Mouse (Mus musculus) adipose tissue, adult 10 weeks (tissue): ENCODE results near the gene Tes3-ps. TPM values are rescaled to one million over a fixed set of nuclear protein-coding genes. Genes with fewer than 3 reads are reported as not detected.

Experiments used
- polyA plus RNA-seq: library from polyadenylated mRNA; stranded (reverse); fragments of 350-450 nt; fragmentation: Illumina TruSeq; extraction: RNeasy Lipid Tissue Mini Kit (QIAGEN cat#74804); gene quantifications from one replicate; pipeline ENCODE4 v1.2.3, GENCODE M21; 2014; ENCODE audit warnings: low read depth, low replicate concordance

Tes3-ps gene
- polyA plus RNA-seq = 0.12 TPM

DNA sequence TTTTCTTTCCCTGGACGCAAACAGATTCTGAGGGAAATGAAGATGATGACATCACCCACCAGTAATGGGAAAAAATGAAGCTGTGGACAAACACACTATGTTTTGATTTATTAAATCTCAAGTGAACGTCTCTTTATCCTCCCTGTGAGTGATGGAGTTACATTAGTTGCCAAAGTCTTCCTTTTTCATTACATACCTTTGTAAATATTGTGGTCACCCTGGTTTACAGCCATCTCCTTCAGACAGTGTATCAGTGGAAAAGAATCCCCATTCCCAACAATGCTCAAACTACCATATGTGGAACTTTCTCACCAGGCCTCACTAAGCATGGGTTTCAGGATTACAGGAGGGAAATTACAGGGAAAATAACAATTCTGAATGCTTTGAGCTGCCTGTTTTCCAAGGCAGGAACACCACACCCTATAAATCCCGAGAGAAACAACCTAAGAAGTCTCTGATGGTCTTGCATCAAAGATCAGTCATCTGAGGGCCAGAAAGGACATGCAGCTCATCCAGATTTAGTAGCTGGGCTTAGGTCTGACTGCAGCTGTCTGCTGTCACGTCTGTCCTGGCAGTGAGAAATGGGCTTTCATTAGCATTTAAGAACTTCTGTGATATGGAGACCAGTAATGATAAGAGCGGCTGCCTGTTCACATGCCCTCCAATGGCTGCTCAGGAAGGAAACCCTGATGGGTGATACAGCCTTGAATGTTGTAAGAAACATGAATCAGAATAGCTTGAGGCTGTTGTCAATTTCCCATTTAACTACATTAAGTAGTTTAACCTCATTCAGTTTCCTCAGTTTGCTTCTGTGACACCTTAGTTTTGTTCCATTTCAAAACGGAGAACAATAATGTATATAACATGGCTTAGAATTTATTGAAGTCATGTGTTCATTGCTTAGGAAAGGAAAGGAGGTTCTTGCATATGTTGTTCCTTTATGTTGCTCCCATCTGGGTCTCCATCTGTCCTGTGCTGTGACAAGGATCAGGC, at the start of gene Tes3-ps:
Gene Tes3-ps, plus strand, starts transcription at position 943 of the 993 bp plus-strand sequence.

DNA sequence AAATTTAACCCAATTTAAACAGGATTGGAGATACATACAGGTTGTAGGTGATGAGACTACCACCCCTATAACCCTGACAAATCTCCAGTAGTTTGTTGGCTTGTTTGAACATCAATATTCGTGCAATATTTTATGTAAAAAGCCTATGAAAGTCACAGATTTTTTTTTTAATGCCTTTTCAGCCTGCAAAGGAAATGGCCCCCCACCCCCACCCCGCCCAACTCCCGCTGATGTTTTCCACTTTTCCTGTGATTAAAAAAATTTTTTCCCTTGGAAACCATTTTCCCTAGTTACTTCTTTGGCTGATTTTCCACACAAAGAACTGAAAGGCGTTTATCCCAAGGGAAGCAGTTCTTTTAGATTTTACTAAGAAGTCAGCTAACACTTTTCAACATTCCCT, 11.4 kb downstream of the Tes3-ps start, which contains the start of gene Ecm2:
Gene Ecm2, plus strand, starts transcription at position 301 of the 400 bp plus-strand sequence.

DNA sequence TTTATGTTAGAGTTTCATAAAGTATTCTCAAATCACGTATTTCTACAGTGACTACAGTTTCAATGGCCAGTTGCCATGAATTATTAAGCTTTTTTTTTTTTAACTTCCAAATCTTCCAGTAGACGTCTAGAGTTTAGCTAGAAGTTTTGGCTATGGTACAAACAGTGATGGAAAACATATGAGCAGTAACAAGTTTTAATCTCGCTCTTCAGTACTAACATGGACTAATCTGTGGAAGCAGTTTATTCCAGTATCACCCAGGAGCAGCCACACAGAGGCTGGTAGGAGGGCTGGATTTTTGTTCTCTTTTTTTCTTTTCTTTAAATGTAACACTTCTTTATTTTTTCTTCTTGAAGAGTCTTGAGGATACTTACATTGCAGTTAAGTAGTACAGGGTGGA, 51.2 kb downstream of the Tes3-ps start, which contains the start of gene Aspn:
Gene Aspn, plus strand, starts transcription at position 165 of the 400 bp plus-strand sequence.

Other genes with a start within 250 kb of the Tes3-ps start
- gene Susd3, start 244.6 kb upstream of the Tes3-ps start, polyA plus RNA-seq = 8.1 TPM
- 3.0 TPM for gene Fgd3, start 173.0 kb upstream of the Tes3-ps start, polyA plus RNA-seq
- 22.7 TPM for gene Bicd2, start 151.7 kb upstream of the Tes3-ps start, polyA plus RNA-seq
- 14.9 TPM for gene Ippk, start 72.1 kb upstream of the Tes3-ps start, polyA plus RNA-seq
- gene Ecm2, start 11.5 kb downstream of the Tes3-ps start, polyA plus RNA-seq = 15.4 TPM
- 22.3 TPM for gene Aspn, start 51.1 kb downstream of the Tes3-ps start, polyA plus RNA-seq
- gene Omd, start 89.1 kb downstream of the Tes3-ps start, polyA plus RNA-seq = 5.0 TPM
- 116 TPM for gene Ogn, start 114.7 kb downstream of the Tes3-ps start, polyA plus RNA-seq
- gene Cenpp, start 159.5 kb downstream of the Tes3-ps start, polyA plus RNA-seq = 2.1 TPM
- 10.6 TPM for gene Nol8, start 159.8 kb downstream of the Tes3-ps start, polyA plus RNA-seq
- gene Iars, start 188.8 kb downstream of the Tes3-ps start, polyA plus RNA-seq = 22.6 TPM